Mouse (Mus musculus): ENCODE measurements around the gene Glrx5. TPM values are rescaled to one million over a fixed set of nuclear protein-coding genes. Genes with fewer than 3 reads are reported as not detected.

Glrx5 gene
- polyA plus RNA-seq, 1 experiment = 22.5 TPM

DNA sequence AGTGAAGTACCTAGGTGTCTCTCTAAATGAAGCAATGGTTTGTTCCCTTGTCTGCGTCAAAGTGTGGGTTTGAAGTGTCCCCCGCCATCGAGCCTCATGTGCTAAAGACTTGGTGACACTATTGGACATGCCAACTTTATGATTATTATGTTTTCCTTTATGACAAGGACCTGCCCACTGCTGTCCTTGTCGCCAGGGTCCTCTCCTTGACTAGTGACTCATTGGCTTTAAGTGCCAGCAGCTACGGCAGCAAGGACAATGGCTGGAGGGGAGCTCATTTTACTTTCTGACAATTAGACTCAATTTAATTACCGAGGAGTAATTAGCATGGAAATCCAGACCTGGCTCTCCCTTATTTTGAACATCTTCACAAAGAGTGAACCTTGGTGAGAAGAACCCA, 52.3 kb downstream of the Glrx5 start:
- H3K27ac ChIP-seq (ENCODE audit: insufficient read depth, low read depth, low read length) = no peak overlapping the region
- no peaks in the 10 kb centered on the region for H3K4me1 ChIP-seq (ENCODE audit: control insufficient read depth, insufficient read depth, low read length)
- TF ChIP-seq CTCF (IDR thresholded peaks at IDR 0.05; ENCODE audit: low read depth, low read length) (no peak), POLR2A (IDR thresholded peaks at IDR 0.05; ENCODE audit: borderline replicate concordance, low read depth, low read length) (no peak)
- H3K4me3 ChIP-seq (ENCODE audit: insufficient read depth, low read length) = no peak overlapping the region

DNA sequence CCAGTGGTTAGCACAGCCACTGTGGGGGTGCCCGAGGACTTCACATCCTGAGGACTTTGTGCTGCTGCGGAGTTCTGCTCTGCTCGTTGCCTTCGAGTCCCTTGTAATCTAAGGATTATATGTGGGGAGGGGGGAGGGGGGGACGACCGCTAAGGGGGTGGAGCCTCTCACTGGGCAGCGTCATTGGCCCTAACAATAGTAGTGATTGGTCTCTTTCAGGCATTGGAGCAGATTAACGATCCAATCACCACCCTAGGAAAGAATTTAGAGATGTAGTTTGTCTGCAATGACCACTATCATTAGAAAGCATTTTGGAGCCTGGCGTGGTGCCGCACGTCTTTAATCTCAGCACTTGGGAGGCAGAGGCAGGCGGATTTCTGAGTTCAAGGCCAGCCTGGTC, 52.8 kb downstream of the Glrx5 start:
- Histone ChIP-seq H3K4me3 (ENCODE audit: insufficient read depth, low read length) (no peak overlapping the region), H3K4me1 (ENCODE audit: control insufficient read depth, insufficient read depth, low read length) (no peaks in the 10 kb centered on the region), H3K27ac (ENCODE audit: insufficient read depth, low read depth, low read length) (no peak overlapping the region)
- no peak for TF ChIP-seq CTCF (IDR thresholded peaks at IDR 0.05; ENCODE audit: low read depth, low read length)
- no peak for TF ChIP-seq POLR2A (IDR thresholded peaks at IDR 0.05; ENCODE audit: borderline replicate concordance, low read depth, low read length)

DNA sequence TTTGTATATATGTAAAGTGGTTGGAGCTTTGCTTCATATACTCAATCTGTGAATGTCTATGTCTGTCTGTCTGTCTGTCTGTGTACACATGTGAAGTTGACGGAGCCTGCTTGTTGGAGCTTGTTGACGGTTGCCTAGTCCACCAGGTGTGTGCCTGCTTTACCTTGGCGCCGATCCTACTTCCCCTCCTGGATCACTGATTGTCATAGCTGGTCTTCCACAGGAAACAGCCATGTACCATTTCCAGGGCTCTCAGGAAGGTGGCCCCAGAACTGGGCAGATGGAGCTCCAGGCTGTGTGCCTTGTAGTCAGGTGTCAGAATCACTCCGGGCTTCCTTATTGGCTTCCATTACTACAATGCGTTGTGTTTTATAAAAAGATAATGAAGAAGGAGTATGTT, 54.3 kb downstream of the Glrx5 start:
- no peak overlapping the region for H3K27ac ChIP-seq (ENCODE audit: insufficient read depth, low read depth, low read length)
- TF ChIP-seq CTCF (IDR thresholded peaks at IDR 0.05; ENCODE audit: low read depth, low read length) (no peak), POLR2A (IDR thresholded peaks at IDR 0.05; ENCODE audit: borderline replicate concordance, low read depth, low read length) (no peak)
- H3K4me3 ChIP-seq (ENCODE audit: insufficient read depth, low read length) = no peak overlapping the region
- H3K4me1 ChIP-seq (ENCODE audit: control insufficient read depth, insufficient read depth, low read length) = no peaks in the 10 kb centered on the region

DNA sequence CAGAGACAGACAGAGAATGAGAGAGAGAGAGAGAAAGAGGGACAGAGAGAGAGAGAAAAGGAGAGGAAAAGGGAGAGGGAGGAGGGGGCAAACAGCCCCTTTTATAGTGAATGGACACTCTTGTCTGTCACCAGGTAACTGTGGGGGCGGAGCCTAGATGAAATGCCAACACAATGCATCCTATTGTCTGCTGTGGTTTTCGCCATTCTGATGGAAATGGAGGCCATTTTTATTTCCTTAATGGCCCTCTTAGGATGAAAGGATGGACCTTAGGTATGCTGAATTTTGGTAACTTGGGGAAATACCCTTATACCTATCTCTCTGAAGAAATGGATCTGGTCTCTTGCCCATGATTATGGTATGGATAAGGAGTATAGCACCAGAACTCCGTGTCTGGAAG, 54.9 kb downstream of the Glrx5 start:
- Histone ChIP-seq H3K4me1 (ENCODE audit: control insufficient read depth, insufficient read depth, low read length) (no peaks in the 10 kb centered on the region), H3K4me3 (ENCODE audit: insufficient read depth, low read length) (no peak overlapping the region), H3K27ac (ENCODE audit: insufficient read depth, low read depth, low read length) (no peak overlapping the region)
- TF ChIP-seq POLR2A (IDR thresholded peaks at IDR 0.05; ENCODE audit: borderline replicate concordance, low read depth, low read length) (no peak), CTCF (IDR thresholded peaks at IDR 0.05; ENCODE audit: low read depth, low read length) (no peak)

DNA sequence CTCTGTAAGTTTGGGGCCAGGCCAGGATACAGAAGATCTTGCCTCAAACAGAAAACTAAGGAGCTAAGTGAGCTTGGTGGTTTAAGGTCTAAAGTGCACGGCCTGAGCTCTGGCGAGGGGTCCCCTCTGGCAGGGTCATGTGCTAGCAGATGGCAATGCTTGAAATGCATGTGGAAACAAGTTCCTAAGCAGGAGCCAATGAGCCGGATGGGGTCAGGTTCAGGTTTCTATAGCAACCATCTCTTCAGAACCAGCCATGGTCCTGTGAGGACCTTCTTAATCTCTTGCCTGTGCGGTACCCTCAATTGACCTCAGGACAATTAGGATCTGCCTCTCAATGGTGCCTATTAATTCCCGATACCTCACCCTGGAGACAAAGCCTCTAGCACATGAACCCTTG, 56.7 kb downstream of the Glrx5 start:
- H3K4me3 ChIP-seq (ENCODE audit: insufficient read depth, low read length) = no peak overlapping the region
- no peak overlapping the region for H3K27ac ChIP-seq (ENCODE audit: insufficient read depth, low read depth, low read length)
- no peaks in the 10 kb centered on the region for H3K4me1 ChIP-seq (ENCODE audit: control insufficient read depth, insufficient read depth, low read length)
- TF ChIP-seq POLR2A (IDR thresholded peaks at IDR 0.05; ENCODE audit: borderline replicate concordance, low read depth, low read length) (no peak), CTCF (IDR thresholded peaks at IDR 0.05; ENCODE audit: low read depth, low read length) (no peak)

DNA sequence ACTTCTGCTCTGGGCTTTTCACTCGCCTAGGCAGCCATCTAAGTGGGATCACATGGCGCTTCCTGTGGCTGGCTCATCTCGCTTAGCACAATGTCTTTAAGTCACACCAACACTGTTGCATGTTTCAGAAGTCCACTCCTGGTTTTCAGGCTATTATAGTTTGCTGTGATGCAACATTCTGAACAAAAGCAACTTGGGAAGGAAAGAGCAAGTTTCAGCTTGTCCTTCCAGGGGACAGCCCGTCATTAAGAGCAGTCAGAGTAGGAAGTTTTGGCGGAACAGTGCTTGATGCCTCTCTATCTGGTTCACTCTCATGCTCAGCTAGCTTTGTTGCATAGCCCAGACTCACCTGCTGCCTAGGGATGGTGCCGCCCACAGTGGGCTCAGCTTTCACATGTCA, 59.1 kb downstream of the Glrx5 start:
- Histone ChIP-seq H3K4me3 (ENCODE audit: insufficient read depth, low read length) (no peak overlapping the region), H3K27ac (ENCODE audit: insufficient read depth, low read depth, low read length) (no peak overlapping the region), H3K4me1 (ENCODE audit: control insufficient read depth, insufficient read depth, low read length) (no peaks in the 10 kb centered on the region)
- TF ChIP-seq POLR2A (IDR thresholded peaks at IDR 0.05; ENCODE audit: borderline replicate concordance, low read depth, low read length) (no peak), CTCF (IDR thresholded peaks at IDR 0.05; ENCODE audit: low read depth, low read length) (no peak)

Other genes with a start within 250 kb of the Glrx5 start
- gene Clmn, start 167.6 kb upstream of the Glrx5 start, polyA plus RNA-seq (2012; ENCODE audit: insufficient read depth, insufficient read length, missing spikeins) = not detected in 2 replicates
- gene Syne3, start 22.9 kb upstream of the Glrx5 start, polyA plus RNA-seq (2012; ENCODE audit: insufficient read depth, insufficient read length, missing spikeins) = 13.4 and 18.2 TPM in 2 replicates
- not detected in 2 replicates for gene Tcl1b2, start 113.3 kb downstream of the Glrx5 start, polyA plus RNA-seq (2012; ENCODE audit: insufficient read depth, insufficient read length, missing spikeins)
- gene Tcl1b1, start 127.0 kb downstream of the Glrx5 start, polyA plus RNA-seq (2012; ENCODE audit: insufficient read depth, insufficient read length, missing spikeins) = not detected in 2 replicates
- not detected in 2 replicates for gene Tcl1b5, start 143.7 kb downstream of the Glrx5 start, polyA plus RNA-seq (2012; ENCODE audit: insufficient read depth, insufficient read length, missing spikeins)
- gene Tcl1b3, start 158.4 kb downstream of the Glrx5 start, polyA plus RNA-seq (2012; ENCODE audit: insufficient read depth, insufficient read length, missing spikeins) = not detected in 2 replicates
- not detected in 2 replicates for gene Tcl1b4, start 169.3 kb downstream of the Glrx5 start, polyA plus RNA-seq (2012; ENCODE audit: insufficient read depth, insufficient read length, missing spikeins)
- not detected in 2 replicates for gene Tcl1, start 190.1 kb downstream of the Glrx5 start, polyA plus RNA-seq (2012; ENCODE audit: insufficient read depth, insufficient read length, missing spikeins)